ENCODE assay signal across 8 mouse cellular contexts in genomic region chr13:47043833-47044616, GRCm38 (mm10). TPM values are rescaled to one million over a fixed set of nuclear protein-coding genes. Genes with fewer than 3 reads are reported as not detected.
A peak's percentile ranks its signal among the peaks of the same experiment; 100 is the strongest.
DNase-seq lines count a peak whose midpoint lies in the region; ATAC-seq and TF ChIP-seq lines count a peak whose summit lies in the region.

No protein-coding gene starts in this region.

- peak overlapping the region; percentile 78 for H3K27ac ChIP-seq in kidney, postnatal 0 days
- peak overlapping the region; percentile 37; the same call in 1 of the 2 replicates for H3K27ac ChIP-seq in stomach, embryonic 15.5 days

- H3K4me2 ChIP-seq in kidney, postnatal 0 days (ENCODE audit: low read length), result peak overlapping the region; percentile 99
- peak overlapping the region; percentile 86 for H3K4me2 ChIP-seq in stomach, embryonic 15.5 days

- H3K9me3 ChIP-seq in kidney, postnatal 0 days (replicated peaks; ENCODE audit: low read length), result no peaks in the 10 kb centered on the region
- no peaks in the 10 kb centered on the region for H3K9me3 ChIP-seq in stomach, embryonic 15.5 days

- H3K4me3 ChIP-seq in kidney, postnatal 0 days (replicated peaks; ENCODE audit: low read depth, low read length), result peak overlapping the region; percentile 69
- H3K4me3 ChIP-seq in stomach, embryonic 15.5 days (replicated peaks), result peak overlapping the region; percentile 79

- no peaks in the 10 kb centered on the region for H3K27me3 ChIP-seq in kidney, postnatal 0 days (ENCODE audit: insufficient read depth, low read length)
- no peaks in the 10 kb centered on the region for H3K27me3 ChIP-seq in stomach, embryonic 15.5 days (replicated peaks)

- DNase-seq in urinary bladder, postnatal 14 days (ENCODE audit: low spot score), result peak; percentile 53
- DNase-seq in urinary bladder, adult 18-20 months (ENCODE audit: low spot score in 2 of 2), result no peak
- peak; percentile 60 for DNase-seq in cerebellum, adult 9-10 months
- peak; percentile 9 to 30 for DNase-seq in heart, adult 18-20 months
- peak; percentile 25 for DNase-seq in kidney, postnatal 0 days (ENCODE audit: low spot score)

- under 1% methylated on average over 45 of the region's 45 CpGs for WGBS in kidney, postnatal 0 days
- WGBS in stomach, embryonic 15.5 days, result 1% methylated on average over 45 of the region's 45 CpGs

- H3K36me3 ChIP-seq in kidney, postnatal 0 days (ENCODE audit: insufficient read depth, low read length), result no peaks in the 10 kb centered on the region
- 0 out of 2 replicates have a peak, but pooled peaks cover 3% of the 10 kb centered on the region for H3K36me3 ChIP-seq in stomach, embryonic 15.5 days

- peaks cover 8% of the 10 kb centered on the region; the same call in 1 of the 2 replicates for H3K4me1 ChIP-seq in kidney, postnatal 0 days (replicated peaks; ENCODE audit: insufficient read depth, low read length)
- H3K4me1 ChIP-seq in stomach, embryonic 15.5 days, result 0 out of 2 replicates have a peak, but pooled peaks cover 9% of the 10 kb centered on the region

- H3K9ac ChIP-seq in kidney, postnatal 0 days (ENCODE audit: low read depth, low read length), result peak overlapping the region; percentile 78
- H3K9ac ChIP-seq in stomach, embryonic 15.5 days, result peak overlapping the region; percentile 65

- peak; percentile 17; the same call in 1 of the 2 replicates for ATAC-seq in kidney, postnatal 0 days (replicated peaks; ENCODE audit: low FRiP score, low read depth)
- peak; percentile 8; the same call in 1 of the 2 replicates for ATAC-seq in megakaryocyte-erythroid progenitor cell, adult 5-6 weeks (replicated peaks; ENCODE audit: low FRiP score, low TSS enrichment, poor library complexity, severe bottlenecking)
- ATAC-seq in stomach, embryonic 15.5 days (ENCODE audit: insufficient read depth, low FRiP score, low read depth), result no peak; the same call in 1 of the 2 replicates
- no peak for ATAC-seq in erythroid progenitor cell, adult 5-6 weeks (replicated peaks; ENCODE audit: low FRiP score, poor library complexity, severe bottlenecking)

- TF ChIP-seq CTCF in kidney, postnatal 0 days (IDR thresholded peaks at IDR 0.05; ENCODE audit: low read depth), result no peak

RNA-seq across cellular contexts. Expression of gene Tpmt, which starts 0.5 kb away (rescaled TPM):
- 1 to 10 TPM; 4.7 TPM for total RNA-seq in heart, adult 18-20 months (2021)
- polyA plus RNA-seq in kidney, postnatal 0 days (2015; fragmentation: Nextera tagmentation; extraction: Ambion mirVana), result 55.3 and 55.8 TPM in 2 replicates
- total RNA-seq in megakaryocyte-erythroid progenitor cell, adult 5-6 weeks (2014; fragmentation: Nextera tagmentation), result 13.5 and 21.9 TPM in 2 replicates
- 2.3 and 4.4 TPM in 2 replicates for total RNA-seq in megakaryocyte-erythroid progenitor cell, adult 5-6 weeks (2017)
- 21.4 and 21.8 TPM in 2 replicates for polyA plus RNA-seq in stomach, embryonic 15.5 days (2015; fragmentation: Nextera tagmentation; extraction: Ambion mirVana)
- 21.4 TPM in 1 of 2 replicates, not detected in the other for total RNA-seq in erythroid progenitor cell, adult 5-6 weeks (2015; ENCODE audit: low replicate concordance)
- total RNA-seq in erythroid progenitor cell, adult 5-6 weeks (2017; ENCODE audit: low replicate concordance), result 0.15 TPM in 1 of 2 replicates, not detected in the other

RNA-seq across cellular contexts. Expression of gene Kdm1b, which starts 0.7 kb away (rescaled TPM):
- 10 to 100 TPM; 10.9 to 12.0 TPM for total RNA-seq in heart, adult 18-20 months (2021)
- 11.6 and 12.9 TPM in 2 replicates for polyA plus RNA-seq in kidney, postnatal 0 days (2015; fragmentation: Nextera tagmentation; extraction: Ambion mirVana)
- 7.4 and 17.9 TPM in 2 replicates for total RNA-seq in megakaryocyte-erythroid progenitor cell, adult 5-6 weeks (2014; fragmentation: Nextera tagmentation)
- 8.1 and 16.4 TPM in 2 replicates for total RNA-seq in megakaryocyte-erythroid progenitor cell, adult 5-6 weeks (2017)
- polyA plus RNA-seq in stomach, embryonic 15.5 days (2015; fragmentation: Nextera tagmentation; extraction: Ambion mirVana), result 12.8 and 12.9 TPM in 2 replicates
- 3.4 and 4.3 TPM in 2 replicates for total RNA-seq in erythroid progenitor cell, adult 5-6 weeks (2015; ENCODE audit: low replicate concordance)
- total RNA-seq in erythroid progenitor cell, adult 5-6 weeks (2017; ENCODE audit: low replicate concordance), result 6.8 and 9.8 TPM in 2 replicates

RNA-seq across cellular contexts. Expression of gene Nhlrc1, which starts 29.4 kb away (rescaled TPM):
- 1 to 10 TPM; 6.5 to 7.0 TPM for total RNA-seq in heart, adult 18-20 months (2021)
- polyA plus RNA-seq in kidney, postnatal 0 days (2015; fragmentation: Nextera tagmentation; extraction: Ambion mirVana), result 2.3 and 2.7 TPM in 2 replicates
- total RNA-seq in megakaryocyte-erythroid progenitor cell, adult 5-6 weeks (2014; fragmentation: Nextera tagmentation), result 0.90 and 2.1 TPM in 2 replicates
- total RNA-seq in megakaryocyte-erythroid progenitor cell, adult 5-6 weeks (2017), result 0.75 and 0.80 TPM in 2 replicates
- 3.1 and 3.9 TPM in 2 replicates for polyA plus RNA-seq in stomach, embryonic 15.5 days (2015; fragmentation: Nextera tagmentation; extraction: Ambion mirVana)
- not detected in 2 replicates for total RNA-seq in erythroid progenitor cell, adult 5-6 weeks (2015; ENCODE audit: low replicate concordance)
- total RNA-seq in erythroid progenitor cell, adult 5-6 weeks (2017; ENCODE audit: low replicate concordance), result not detected in 2 replicates

Comparison
In these comparisons a context has a peak if more than half of its experiments do, and no peak if none do; other contexts are left out.
1. DNase-seq: peak in urinary bladder, postnatal 14 days (single experiment), cerebellum, adult 9-10 months (single experiment), heart, adult 18-20 months (2 of 2) and kidney, postnatal 0 days (single experiment); none in urinary bladder, adult 18-20 months (0 of 2).
2. ATAC-seq: peak in kidney, postnatal 0 days (single experiment) and megakaryocyte-erythroid progenitor cell, adult 5-6 weeks (single experiment); none in stomach, embryonic 15.5 days (single experiment) and erythroid progenitor cell, adult 5-6 weeks (single experiment).